Mouse (Mus musculus) midbrain, embryonic 13.5 days (tissue): Measurements from ENCODE around the gene Tbc1d10c. TPM values are rescaled to one million over a fixed set of nuclear protein-coding genes. Genes with fewer than 3 reads are reported as not detected.
A peak's percentile ranks its signal among the peaks of the same experiment; 100 is the strongest.

Source experiments
- ATAC-seq: fragments of 200-750 bp; cut with Nextera tagmentation; 2 replicates; pipeline ENCODE4 v1.8.0; 2017; ENCODE audit warnings: mild to moderate bottlenecking, moderate TSS enrichment, moderate library complexity
- H3K27ac ChIP-seq: fragments of 300-500 bp; sonication (generic); 2 replicates; pipeline ENCODE4 v1.5.1; 2015; ENCODE audit warnings: inconsistent platforms, mild to moderate bottlenecking, moderate library complexity
- H3K27me3 ChIP-seq: fragments of 300-500 bp; sonication (generic); 2 replicates; pipeline ENCODE4 v1.6.1; 2015; ENCODE audit warnings: mild to moderate bottlenecking, inconsistent platforms
- H3K36me3 ChIP-seq: fragments of 300-500 bp; sonication (generic); 2 replicates; pipeline ENCODE4 v1.6.1; 2015; ENCODE audit warnings: mild to moderate bottlenecking, inconsistent platforms
- H3K4me1 ChIP-seq: fragments of 300-500 bp; sonication (generic); replicated peaks from 2 replicates; pipeline ENCODE4 v1.6.1; 2015; ENCODE audit warnings: inconsistent platforms
- H3K4me2 ChIP-seq: fragments of 300-500 bp; sonication (generic); replicated peaks from 2 replicates; pipeline ENCODE4 v1.6.1; 2015; ENCODE audit warnings: moderate library complexity, mild to moderate bottlenecking, inconsistent platforms
- H3K4me3 ChIP-seq: fragments of 300-500 bp; sonication (generic); replicated peaks from 2 replicates; pipeline ENCODE4 v1.5.1; 2015; ENCODE audit warnings: mild to moderate bottlenecking, inconsistent platforms
- H3K9ac ChIP-seq: fragments of 300-500 bp; sonication (generic); replicated peaks from 2 replicates; pipeline ENCODE4 v1.6.1; 2015; ENCODE audit warnings: mild to moderate bottlenecking, inconsistent platforms
- H3K9me3 ChIP-seq: fragments of 300-500 bp; sonication (generic); 2 replicates; pipeline ENCODE4 v1.6.1; 2016; ENCODE audit warnings: mild to moderate bottlenecking, inconsistent platforms
- WGBS: fragments of 180-500 bp; shearing (Covaris S2); methylation state at CpG from one replicate; pipeline ENCODE4 v1.1.7; 2015; 5-methylcytosine and 5-hydroxymethylcytosine counted together
- polyA plus RNA-seq: library from polyadenylated mRNA; unstranded; fragments of >200 nt; fragmentation: Nextera tagmentation; extraction: Ambion mirVana; gene quantifications from 2 replicates; pipeline ENCODE4 v1.2.1, GENCODE M21; 2015

Tbc1d10c gene
- 0.78 and 0.93 TPM in 2 replicates for polyA plus RNA-seq

GRCm38 (mm10) chr19:4190831-4191334 lies at the start of gene Tbc1d10c:
Gene Tbc1d10c, minus strand, starts transcription at chr19:4191284.
- WGBS = 76% methylated on average over 4 of the region's 4 CpGs
- Histone ChIP-seq H3K4me2 (peak within 1 kb of the TSS; percentile 98), H3K27ac (peak within 1 kb of the TSS; percentile 91), H3K4me1 (peaks cover 20% of the 10 kb centered on the region), H3K27me3 (no peaks in the 10 kb centered on the region), H3K4me3 (peak within 1 kb of the TSS; percentile 97), H3K36me3 (peaks cover 27% of the 10 kb centered on the region), H3K9me3 (no peaks in the 10 kb centered on the region), H3K9ac (peak within 1 kb of the TSS; percentile 96)
- ATAC-seq = no peak

GRCm38 (mm10) chr19:4240247-4240668 lies 49.2 kb upstream of the Tbc1d10c start:
- Histone ChIP-seq H3K27ac (no peak overlapping the region), H3K36me3 (no peaks in the 10 kb centered on the region), H3K4me2 (no peak overlapping the region), H3K27me3 (no peaks in the 10 kb centered on the region), H3K4me1 (no peaks in the 10 kb centered on the region), H3K9me3 (no peaks in the 10 kb centered on the region), H3K9ac (no peak overlapping the region), H3K4me3 (no peak overlapping the region)
- no peak for ATAC-seq
- 81% methylated on average over 8 of the region's 8 CpGs for WGBS

GRCm38 (mm10) chr19:4234548-4234947 lies 43.5 kb upstream of the Tbc1d10c start:
- WGBS = 78% methylated on average over 4 of the region's 4 CpGs

GRCm38 (mm10) chr19:4232651-4233050 lies 41.6 kb upstream of the Tbc1d10c start:
- peaks cover 11% of the 10 kb centered on the region for H3K4me1 ChIP-seq
- peaks cover 35% of the 10 kb centered on the region for H3K27me3 ChIP-seq
- no peaks in the 10 kb centered on the region for H3K36me3 ChIP-seq
- peak overlapping the region; percentile 75 for H3K9ac ChIP-seq
- no peak for ATAC-seq
- H3K27ac ChIP-seq = no peak overlapping the region
- no peaks in the 10 kb centered on the region for H3K9me3 ChIP-seq
- 83% methylated on average over 7 of the region's 7 CpGs for WGBS
- H3K4me2 ChIP-seq = peak overlapping the region; percentile 86
- H3K4me3 ChIP-seq = peak overlapping the region; percentile 60; the same call in 1 of the 2 replicates

More at GRCm38 (mm10) chr19:4234548-4234947, 43.5 kb upstream of the Tbc1d10c start:
- Histone ChIP-seq H3K4me1 (peaks cover 11% of the 10 kb centered on the region), H3K4me2 (no peak overlapping the region), H3K27ac (no peak overlapping the region), H3K9ac (no peak overlapping the region), H3K27me3 (peaks cover 20% of the 10 kb centered on the region), H3K36me3 (no peaks in the 10 kb centered on the region), H3K9me3 (no peaks in the 10 kb centered on the region), H3K4me3 (no peak overlapping the region)
- no peak for ATAC-seq

GRCm38 (mm10) chr19:4232186-4232572 lies 41.1 kb upstream of the Tbc1d10c start:
- H3K4me3 ChIP-seq = peak overlapping the region; percentile 60
- peaks cover 37% of the 10 kb centered on the region for H3K27me3 ChIP-seq
- H3K27ac ChIP-seq = peak overlapping the region; percentile 79
- ATAC-seq = 0 out of 2 replicates have a peak, but pooled peaks have one; percentile 3
- H3K9me3 ChIP-seq = no peaks in the 10 kb centered on the region
- H3K9ac ChIP-seq = peak overlapping the region; percentile 75
- H3K4me2 ChIP-seq = peak overlapping the region; percentile 86
- H3K4me1 ChIP-seq = peaks cover 11% of the 10 kb centered on the region
- WGBS = 47% methylated on average over 2 of the region's 2 CpGs
- no peaks in the 10 kb centered on the region for H3K36me3 ChIP-seq

- Histone ChIP-seq H3K4me1 (peaks cover 11% of the 10 kb centered on the region), H3K9ac (peak within 1 kb of the TSS; percentile 75), H3K27ac (peak within 1 kb of the TSS; percentile 79), H3K4me2 (peak within 1 kb of the TSS; percentile 86), H3K4me3 (peak within 1 kb of the TSS; percentile 60), H3K9me3 (no peaks in the 10 kb centered on the region), H3K36me3 (no peaks in the 10 kb centered on the region), H3K27me3 (peaks cover 37% of the 10 kb centered on the region)
- peak; percentile 92 for ATAC-seq
- 10% methylated on average over 26 of the region's 26 CpGs for WGBS
Measured at GRCm38 (mm10) chr19:4231253-4232185, 40.4 kb upstream of the Tbc1d10c start, which contains the start of gene Pold4. Gene Pold4, plus strand, starts transcription at chr19:4231899.

GRCm38 (mm10) chr19:4230415-4230814 lies 39.3 kb upstream of the Tbc1d10c start:
- Histone ChIP-seq H3K27ac (no peak overlapping the region), H3K9ac (no peak overlapping the region), H3K4me3 (no peak overlapping the region), H3K4me2 (no peak overlapping the region), H3K4me1 (peaks cover 11% of the 10 kb centered on the region), H3K9me3 (no peaks in the 10 kb centered on the region), H3K27me3 (peaks cover 42% of the 10 kb centered on the region), H3K36me3 (no peaks in the 10 kb centered on the region)
- 71% methylated on average over 8 of the region's 8 CpGs for WGBS
- ATAC-seq = no peak

- no peak overlapping the region for H3K9ac ChIP-seq
Measured at GRCm38 (mm10) chr19:4229451-4230076, 38.5 kb upstream of the Tbc1d10c start.

GRCm38 (mm10) chr19:4228891-4229290 lies 37.8 kb upstream of the Tbc1d10c start:
- Histone ChIP-seq H3K27me3 (peaks cover 37% of the 10 kb centered on the region), H3K9ac (no peak overlapping the region), H3K4me2 (no peak overlapping the region), H3K9me3 (no peaks in the 10 kb centered on the region), H3K36me3 (no peaks in the 10 kb centered on the region), H3K4me3 (no peak overlapping the region), H3K4me1 (peaks cover 11% of the 10 kb centered on the region), H3K27ac (no peak overlapping the region)
- WGBS = 71% methylated on average over 4 of the region's 4 CpGs
- no peak for ATAC-seq

More at GRCm38 (mm10) chr19:4229451-4230076, 38.5 kb upstream of the Tbc1d10c start:
- Histone ChIP-seq H3K4me1 (peaks cover 11% of the 10 kb centered on the region), H3K9me3 (no peaks in the 10 kb centered on the region), H3K27ac (no peak overlapping the region), H3K27me3 (peaks cover 42% of the 10 kb centered on the region), H3K4me2 (no peak overlapping the region), H3K36me3 (no peaks in the 10 kb centered on the region), H3K4me3 (no peak overlapping the region)
- no peak for ATAC-seq
- WGBS = 29% methylated on average over 5 of the region's 9 CpGs

- H3K9me3 ChIP-seq = no peaks in the 10 kb centered on the region
- H3K4me3 ChIP-seq = no peak overlapping the region
- no peak overlapping the region for H3K4me2 ChIP-seq
- WGBS = 18% methylated on average over 8 of the region's 8 CpGs
- H3K27ac ChIP-seq = no peak overlapping the region
- no peak for ATAC-seq
- peaks cover 11% of the 10 kb centered on the region for H3K4me1 ChIP-seq
- H3K36me3 ChIP-seq = no peaks in the 10 kb centered on the region
- no peak overlapping the region for H3K9ac ChIP-seq
- peaks cover 34% of the 10 kb centered on the region for H3K27me3 ChIP-seq
Measured at GRCm38 (mm10) chr19:4227894-4228678, 37.0 kb upstream of the Tbc1d10c start.

GRCm38 (mm10) chr19:4227446-4227845 lies 36.4 kb upstream of the Tbc1d10c start:
- WGBS = 70% methylated on average over 5 of the region's 5 CpGs
- Histone ChIP-seq H3K9ac (no peak overlapping the region), H3K4me3 (no peak overlapping the region), H3K27ac (no peak overlapping the region), H3K4me1 (peaks cover 10% of the 10 kb centered on the region), H3K36me3 (no peaks in the 10 kb centered on the region), H3K9me3 (no peaks in the 10 kb centered on the region), H3K4me2 (no peak overlapping the region), H3K27me3 (peaks cover 33% of the 10 kb centered on the region)
- no peak for ATAC-seq
